Mouse (Mus musculus) heart, postnatal 0 days (tissue): Measurements from ENCODE around the gene Cfap43. TPM values are rescaled to one million over a fixed set of nuclear protein-coding genes. Genes with fewer than 3 reads are reported as not detected.

ENCODE experiments used
- ATAC-seq: fragments of 200-750 bp; cut with Nextera tagmentation; 2 replicates; pipeline ENCODE4 v1.8.0; 2017; ENCODE audit warnings: low read depth, moderate number of reproducible peaks, moderate library complexity; ENCODE audit not compliant: insufficient read depth
- DNase-seq: peaks from one replicate; pipeline ENCODE4 v3.0.0-alpha.2; 2016; ENCODE audit warnings: low spot score
- H3K27ac ChIP-seq: fragments of 300-500 bp; sonication (generic); 2 replicates; pipeline ENCODE4 v1.5.1; 2014; ENCODE audit warnings: low read depth, mild to moderate bottlenecking
- H3K27me3 ChIP-seq: fragments of 300-500 bp; sonication (generic); 2 replicates; pipeline ENCODE4 v1.6.1; 2014; ENCODE audit warnings: low read length, mixed read lengths; ENCODE audit not compliant: control insufficient read depth, insufficient read depth
- H3K36me3 ChIP-seq: fragments of 300-500 bp; sonication (generic); replicated peaks from 2 replicates; pipeline ENCODE4 v1.6.1; 2014; ENCODE audit warnings: low read length, mixed read lengths; ENCODE audit not compliant: control insufficient read depth, insufficient read depth
- H3K4me1 ChIP-seq: fragments of 300-500 bp; sonication (generic); 2 replicates; pipeline ENCODE4 v1.6.1; 2014; ENCODE audit warnings: antibody characterized with exemption; ENCODE audit not compliant: control insufficient read depth, insufficient read depth
- H3K4me2 ChIP-seq: fragments of 300-500 bp; sonication (generic); 2 replicates; pipeline ENCODE4 v1.6.1; 2014; ENCODE audit warnings: low read depth, mild to moderate bottlenecking, low read length, moderate library complexity
- H3K4me3 ChIP-seq: fragments of 300-500 bp; sonication (generic); 2 replicates; pipeline ENCODE4 v1.5.1; 2014; ENCODE audit warnings: low read depth, low read length
- H3K9ac ChIP-seq: fragments of 300-500 bp; sonication (generic); replicated peaks from 2 replicates; pipeline ENCODE4 v1.6.1; 2014; ENCODE audit warnings: low read depth, low read length, mixed read lengths
- H3K9me3 ChIP-seq: fragments of 300-500 bp; sonication (generic); replicated peaks from 2 replicates; pipeline ENCODE4 v1.6.1; 2016; ENCODE audit warnings: low read length; ENCODE audit not compliant: control insufficient read depth
- CTCF ChIP-seq: IDR thresholded peaks from 2 replicates; pipeline ENCODE4 v1.5.1; 2016; ENCODE audit warnings: antibody characterized with exemption, control low read depth, low read depth
- EP300 ChIP-seq: IDR thresholded peaks from 2 replicates; pipeline ENCODE4 v1.6.1; 2016; ENCODE audit warnings: antibody characterized with exemption, low read depth
- WGBS: fragments of 180-500 bp; shearing (Covaris S2); extraction: QIAGEN DNeasy Blood & Tissue Kit; methylation state at CpG from one replicate; pipeline ENCODE4 v1.1.7; 2014; 5-methylcytosine and 5-hydroxymethylcytosine counted together
- polyA plus RNA-seq: library from polyadenylated mRNA; unstranded; fragments of >200 nt; fragmentation: Nextera tagmentation; extraction: Ambion mirVana; gene quantifications from 2 replicates; pipeline ENCODE4 v1.2.1, GENCODE M21; 2015
- total RNA-seq: library from RNA; depleted of rRNA; stranded (reverse); fragments of >200 nt; gene quantifications from 2 replicates; pipeline ENCODE4 v1.2.3, GENCODE M21; 2014; ENCODE audit warnings: low replicate concordance

The Cfap43 gene
- total and polyA plus RNA-seq, 2 experiments from 2014 or later: 0.08 to 0.15 TPM

DNA sequence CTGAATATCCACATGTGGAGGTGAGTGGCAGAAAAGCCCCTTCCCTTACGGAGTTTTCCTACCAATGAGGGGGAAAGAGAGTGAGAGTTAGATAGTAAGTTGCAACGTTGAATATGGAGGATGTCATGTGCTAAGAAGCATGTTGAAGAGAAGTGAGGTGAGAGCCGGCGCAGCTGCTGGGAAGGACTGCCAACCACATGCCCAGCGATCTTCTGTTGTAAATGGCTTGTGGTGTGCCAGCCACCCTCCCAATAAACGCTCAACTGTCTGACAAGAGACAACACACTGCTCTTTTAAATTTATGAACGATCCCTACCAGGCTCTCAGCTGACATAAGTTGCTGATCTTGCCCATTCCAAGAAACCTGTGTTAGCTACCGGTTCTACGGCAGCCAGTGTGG lies 101.4 kb downstream of the Cfap43 start:
- WGBS: 72% methylated on average over 9 of the region's 9 CpGs
- Histone ChIP-seq H3K4me1 (no peaks in the 10 kb centered on the region), H3K4me2 (no peak overlapping the region), H3K9me3 (no peaks in the 10 kb centered on the region), H3K27me3 (0 out of 2 replicates have a peak, but pooled peaks cover 4% of the 10 kb centered on the region), H3K36me3 (no peaks in the 10 kb centered on the region), H3K9ac (no peak overlapping the region), H3K27ac (no peak overlapping the region), H3K4me3 (no peak overlapping the region)
- ATAC-seq (no peak), DNase-seq (no peak)
- TF ChIP-seq EP300: no peak
- no peak for TF ChIP-seq CTCF

DNA sequence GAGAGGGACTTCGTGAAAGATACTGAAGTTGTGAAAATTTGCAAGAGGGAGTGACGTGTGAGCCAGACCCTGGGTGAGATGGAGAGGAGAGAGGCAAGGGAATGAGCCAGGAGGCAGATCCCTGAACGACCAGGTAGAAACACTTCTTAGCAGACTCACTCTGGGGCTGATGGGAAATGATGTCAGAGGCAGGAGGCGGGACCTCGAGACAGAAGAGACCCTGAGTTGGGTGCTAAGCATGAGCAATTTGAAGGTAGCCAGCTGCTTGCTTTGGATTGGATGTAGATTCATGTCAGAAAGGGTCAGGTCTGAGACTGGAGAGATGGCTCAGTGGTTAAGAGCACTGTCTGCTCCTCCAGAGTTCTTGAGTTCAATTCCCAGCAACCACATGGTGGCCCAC lies 104.4 kb downstream of the Cfap43 start:
- no peaks in the 10 kb centered on the region for H3K4me1 ChIP-seq
- no peaks in the 10 kb centered on the region for H3K36me3 ChIP-seq
- no peak overlapping the region for H3K4me3 ChIP-seq
- no peak overlapping the region for H3K4me2 ChIP-seq
- no peak for DNase-seq
- no peaks in the 10 kb centered on the region for H3K9me3 ChIP-seq
- 84% methylated on average over 5 of the region's 5 CpGs for WGBS
- no peak overlapping the region for H3K9ac ChIP-seq
- TF ChIP-seq CTCF: no peak
- no peak for TF ChIP-seq EP300
- ATAC-seq: no peak
- H3K27me3 ChIP-seq: no peaks in the 10 kb centered on the region
- no peak overlapping the region for H3K27ac ChIP-seq

- DNase-seq: no peak
- no peak for TF ChIP-seq EP300
- TF ChIP-seq CTCF: no peak
- 71% methylated on average over 10 of the region's 10 CpGs for WGBS
- no peaks in the 10 kb centered on the region for H3K27me3 ChIP-seq
- H3K4me2 ChIP-seq: no peak overlapping the region
- H3K9ac ChIP-seq: no peak overlapping the region
- no peak overlapping the region for H3K4me3 ChIP-seq
- no peak overlapping the region for H3K27ac ChIP-seq
- ATAC-seq: no peak
- no peaks in the 10 kb centered on the region for H3K9me3 ChIP-seq
- H3K4me1 ChIP-seq: no peaks in the 10 kb centered on the region
- no peaks in the 10 kb centered on the region for H3K36me3 ChIP-seq
Observed at GRCm38 (mm10) chr19:47812091-47812490, 107.0 kb downstream of the Cfap43 start.

DNA sequence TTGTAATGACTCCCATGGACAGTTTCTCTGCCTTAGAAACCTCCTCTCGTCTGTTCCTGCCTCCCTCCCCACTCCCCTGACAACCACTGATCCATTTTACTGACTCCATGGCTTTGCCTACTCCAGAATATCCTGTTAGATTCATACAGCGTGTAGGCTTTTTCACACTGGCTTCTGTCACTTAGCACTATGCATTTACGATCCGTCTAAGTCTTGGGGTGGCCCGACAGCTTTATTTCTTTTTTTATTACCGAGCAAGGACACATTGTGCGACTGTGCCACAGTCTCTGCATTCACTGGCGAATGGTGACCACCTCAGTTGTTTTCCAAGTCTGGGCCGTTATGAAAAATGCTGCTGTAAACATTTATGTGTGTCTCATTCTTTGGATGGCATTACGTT lies 120.5 kb downstream of the Cfap43 start:
- DNase-seq: no peak
- H3K9me3 ChIP-seq: no peaks in the 10 kb centered on the region
- H3K27me3 ChIP-seq: no peaks in the 10 kb centered on the region
- H3K4me2 ChIP-seq: no peak overlapping the region
- no peak for TF ChIP-seq EP300
- no peak for TF ChIP-seq CTCF
- H3K36me3 ChIP-seq: no peaks in the 10 kb centered on the region
- H3K4me3 ChIP-seq: no peak overlapping the region
- H3K4me1 ChIP-seq: no peaks in the 10 kb centered on the region
- no peak for ATAC-seq
- 73% methylated on average over 10 of the region's 10 CpGs for WGBS
- H3K9ac ChIP-seq: no peak overlapping the region
- H3K27ac ChIP-seq: no peak overlapping the region

DNA sequence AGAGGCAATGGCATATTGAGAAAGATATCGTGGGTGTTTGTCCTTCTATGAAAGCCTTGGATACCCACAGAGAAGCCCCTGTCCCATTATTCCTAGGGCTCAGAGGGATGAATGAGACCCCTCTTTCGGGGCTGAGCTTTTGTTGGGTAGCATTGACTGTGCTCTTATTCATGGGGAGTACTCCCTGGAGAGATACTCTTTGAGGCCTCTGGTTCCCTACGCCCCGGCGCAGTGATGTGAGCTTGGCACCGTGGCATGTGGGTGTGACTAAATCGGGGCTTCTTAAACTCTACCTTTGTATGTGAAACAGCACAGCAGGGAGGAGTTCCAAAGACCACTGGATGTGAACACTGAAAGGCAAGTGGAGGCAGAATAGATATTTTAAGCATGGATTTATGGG lies 122.4 kb downstream of the Cfap43 start:
- no peaks in the 10 kb centered on the region for H3K36me3 ChIP-seq
- 73% methylated on average over 7 of the region's 7 CpGs for WGBS
- TF ChIP-seq EP300: no peak
- no peak for TF ChIP-seq CTCF

GRCm38 (mm10) chr19:47795009-47795728 lies 123.9 kb downstream of the Cfap43 start:
- peak; percentile 37 for DNase-seq
- Histone ChIP-seq H3K27me3 (no peaks in the 10 kb centered on the region), H3K4me2 (no peak overlapping the region), H3K9me3 (no peaks in the 10 kb centered on the region), H3K36me3 (no peaks in the 10 kb centered on the region), H3K9ac (no peak overlapping the region), H3K27ac (no peak overlapping the region), H3K4me1 (no peaks in the 10 kb centered on the region), H3K4me3 (no peak overlapping the region)
- TF ChIP-seq EP300: no peak
- TF ChIP-seq CTCF: peak; percentile 69
- peak; percentile 39; the same call in 1 of the 2 replicates for ATAC-seq
- 51% methylated on average over 15 of the region's 15 CpGs for WGBS

More for the DNA sequence above, 122.4 kb downstream of the Cfap43 start:
- Histone ChIP-seq H3K4me1 (no peaks in the 10 kb centered on the region), H3K4me3 (no peak overlapping the region), H3K27me3 (no peaks in the 10 kb centered on the region), H3K4me2 (no peak overlapping the region), H3K9ac (no peak overlapping the region), H3K9me3 (no peaks in the 10 kb centered on the region), H3K27ac (no peak overlapping the region)
- DNase-seq: no peak
- ATAC-seq: no peak
